Mouse (Mus musculus): Measurements from ENCODE around the gene Clca4b. TPM values are rescaled to one million over a fixed set of nuclear protein-coding genes. Genes with fewer than 3 reads are reported as not detected.
"Not testable (repeated sequence)": the region's sequence is repeated elsewhere in the genome, so short reads cannot be mapped to it uniquely, and the experiment has no call there.

Gene Clca4b
- polyA plus RNA-seq, 1 experiment from 2014 or later, result not detected

DNA sequence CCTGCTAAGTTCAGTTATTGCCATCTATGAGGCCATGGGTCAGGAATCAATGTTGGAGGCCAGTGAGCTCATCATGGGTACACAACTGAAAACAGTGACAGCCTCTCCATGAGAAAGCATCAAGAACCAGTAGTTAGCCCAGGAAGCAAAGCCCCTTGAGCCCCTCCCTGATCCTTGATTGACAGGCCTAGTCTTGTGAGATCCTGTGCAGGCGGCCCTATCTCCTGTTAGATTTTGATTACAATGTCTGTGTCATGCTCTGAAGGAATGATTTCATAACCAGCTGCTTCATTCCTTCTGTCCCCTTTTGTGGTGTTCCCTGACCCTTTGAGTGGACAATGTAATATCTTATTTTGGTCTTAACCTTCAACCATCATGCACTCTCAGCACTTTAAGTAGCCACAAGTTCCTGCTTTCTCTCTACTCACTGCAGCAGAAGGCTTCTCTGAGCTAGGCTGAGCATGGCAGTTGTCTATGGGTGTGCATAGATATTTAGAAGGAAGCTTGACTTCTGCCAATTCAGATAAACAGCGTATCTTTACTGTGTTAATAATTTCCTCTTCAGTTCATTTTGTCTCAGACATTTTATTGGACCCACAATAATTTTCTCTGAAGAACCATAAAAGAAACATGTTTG, 35.2 kb downstream of the Clca4b start:
- Histone ChIP-seq H3K9ac (replicated peaks) (no peak overlapping the region), H3K27ac (replicated peaks) (no peak overlapping the region), H3K9me3 (no peaks in the 10 kb centered on the region), H3K4me3 (no peak overlapping the region), H3K27me3 (no peaks in the 10 kb centered on the region), H3K4me1 (no peaks in the 10 kb centered on the region), H3K4me2 (replicated peaks) (no peak overlapping the region), H3K36me3 (no peaks in the 10 kb centered on the region)
- 88% methylated on average over 2 of the region's 2 CpGs for WGBS
- ATAC-seq (replicated peaks), result no peak

DNA sequence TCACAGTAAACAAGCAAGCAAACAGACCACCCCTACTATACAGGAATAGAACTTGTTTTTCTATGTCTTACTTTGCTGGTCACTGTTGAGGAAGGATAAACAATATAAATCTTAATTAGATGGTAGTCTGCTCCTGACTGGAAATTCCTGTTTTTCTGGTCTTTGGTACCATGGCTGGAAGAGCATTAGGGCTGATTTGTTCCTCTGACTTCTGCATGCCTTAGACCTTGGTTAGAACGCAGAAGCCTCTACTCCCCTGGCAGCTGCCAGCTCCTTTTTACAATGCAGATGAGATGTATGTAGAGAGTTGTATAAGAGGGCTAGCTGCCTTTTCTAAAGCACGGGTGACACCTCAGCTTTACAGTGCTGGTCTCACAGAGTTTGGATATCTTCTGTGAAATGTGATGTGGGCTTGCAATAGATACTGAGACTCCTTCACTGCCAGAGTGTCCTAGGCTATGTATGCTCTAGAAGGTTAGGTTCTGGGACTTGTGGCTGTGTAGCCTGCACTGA, 42.0 kb downstream of the Clca4b start:
- H3K4me3 ChIP-seq, result no peak overlapping the region

DNA sequence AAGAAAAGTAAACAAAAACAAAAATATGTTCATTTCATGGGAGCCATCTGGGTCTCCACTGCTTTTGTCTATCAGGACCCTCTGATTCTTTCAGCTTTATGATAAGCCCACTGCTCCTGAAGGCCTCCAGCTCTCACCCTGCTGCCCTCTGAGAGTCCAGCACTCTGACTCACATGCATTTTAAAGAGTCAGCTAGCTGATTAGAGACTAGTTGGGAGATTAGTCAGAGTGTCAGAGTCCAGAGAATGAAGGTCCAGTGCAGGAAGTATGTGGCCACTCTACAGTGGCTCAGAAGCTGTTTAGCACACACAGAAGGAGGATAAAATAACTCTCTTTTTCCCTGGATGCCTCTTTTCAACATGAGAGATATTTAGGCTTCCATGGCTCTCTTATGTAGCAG, 45.4 kb downstream of the Clca4b start:
- H3K4me1 ChIP-seq, result no peaks in the 10 kb centered on the region
- H3K9me3 ChIP-seq, result no peaks in the 10 kb centered on the region
- no peak overlapping the region for H3K27ac ChIP-seq (replicated peaks)
- H3K27me3 ChIP-seq, result no peaks in the 10 kb centered on the region
- no peak overlapping the region for H3K9ac ChIP-seq (replicated peaks)
- no peak for ATAC-seq (replicated peaks)
- H3K4me2 ChIP-seq (replicated peaks), result no peak overlapping the region
- H3K36me3 ChIP-seq, result no peaks in the 10 kb centered on the region
- H3K4me3 ChIP-seq, result no peak overlapping the region

More for the DNA sequence above, 42.0 kb downstream of the Clca4b start:
- no peaks in the 10 kb centered on the region for H3K4me1 ChIP-seq
- ATAC-seq (replicated peaks), result no peak
- H3K9ac ChIP-seq (replicated peaks), result no peak overlapping the region
- 55% methylated on average over 2 of the region's 2 CpGs for WGBS
- no peak overlapping the region for H3K4me2 ChIP-seq (replicated peaks)
- H3K27ac ChIP-seq (replicated peaks), result no peak overlapping the region
- no peaks in the 10 kb centered on the region for H3K9me3 ChIP-seq
- H3K36me3 ChIP-seq, result no peaks in the 10 kb centered on the region
- no peaks in the 10 kb centered on the region for H3K27me3 ChIP-seq

DNA sequence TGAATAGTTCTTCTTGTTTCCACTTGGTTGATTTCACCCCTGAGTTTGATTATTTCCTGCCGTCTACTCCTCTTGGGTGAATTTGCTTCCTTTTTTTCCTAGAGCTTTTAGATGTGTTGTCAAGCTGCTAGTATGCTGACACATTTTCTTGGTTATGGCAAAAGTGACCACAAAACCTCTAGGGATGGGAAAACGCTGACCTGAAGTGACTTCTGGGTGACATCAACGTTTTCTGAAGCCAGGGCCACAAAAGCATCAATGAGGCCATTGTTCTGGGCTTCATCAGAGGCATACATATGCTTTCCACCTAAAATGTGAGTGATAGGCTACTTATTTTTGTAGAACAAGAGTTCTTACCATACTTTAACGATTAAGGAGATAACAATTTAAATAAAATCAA, 60.3 kb downstream of the Clca4b start:
- H3K4me3 ChIP-seq; H3K4me2 ChIP-seq (replicated peaks); H3K27me3 ChIP-seq; H3K9ac ChIP-seq (replicated peaks); ATAC-seq (replicated peaks); H3K27ac ChIP-seq (replicated peaks); H3K36me3 ChIP-seq; H3K4me1 ChIP-seq; H3K9me3 ChIP-seq: not testable (repeated sequence)
- WGBS, result 38% methylated on average over 4 of the region's 4 CpGs

Other genes starting within 250 kb of the Clca4b start
- 92.1 and 96.7 TPM in 2 replicates for gene Sh3glb1, start 212.2 kb downstream of the Clca4b start, polyA plus RNA-seq (2015; fragmentation: Nextera tagmentation; extraction: Ambion mirVana)
- gene Clca3a1, start 171.6 kb downstream of the Clca4b start, polyA plus RNA-seq (2015; fragmentation: Nextera tagmentation; extraction: Ambion mirVana), result 0.34 and 0.59 TPM in 2 replicates
- 0.65 TPM in 1 of 2 replicates, not detected in the other for gene Clca3a2, start 113.0 kb downstream of the Clca4b start, polyA plus RNA-seq (2015; fragmentation: Nextera tagmentation; extraction: Ambion mirVana)
- not detected in 2 replicates for gene Clca3b, start 83.2 kb downstream of the Clca4b start, polyA plus RNA-seq (2015; fragmentation: Nextera tagmentation; extraction: Ambion mirVana)
- not detected in 2 replicates for gene Clca4a, start 42.5 kb upstream of the Clca4b start, polyA plus RNA-seq (2015; fragmentation: Nextera tagmentation; extraction: Ambion mirVana)
- gene Clca1, start 100.2 kb upstream of the Clca4b start, polyA plus RNA-seq (2015; fragmentation: Nextera tagmentation; extraction: Ambion mirVana), result not detected in 2 replicates
- 0.06 TPM in 2 replicates for gene Clca2, start 166.9 kb upstream of the Clca4b start, polyA plus RNA-seq (2015; fragmentation: Nextera tagmentation; extraction: Ambion mirVana)
- 15.3 and 17.2 TPM in 2 replicates for gene Odf2l, start 186.1 kb upstream of the Clca4b start, polyA plus RNA-seq (2015; fragmentation: Nextera tagmentation; extraction: Ambion mirVana)